Mouse (Mus musculus) liver, embryonic 14 days (tissue): ENCODE measurements around the gene Myl6. TPM values are rescaled to one million over a fixed set of nuclear protein-coding genes. Genes with fewer than 3 reads are reported as not detected.

Source experiments
- polyA plus RNA-seq: library from polyadenylated mRNA; depleted of rRNA; stranded (reverse); fragments of >200 nt; gene quantifications from 2 replicates; pipeline ENCODE4 v1.2.3, GENCODE M21; 2012; rRNA removed

Myl6 gene
- polyA plus RNA-seq, result 684 and 704 TPM in 2 replicates

GRCm38 (mm10) chr10:128493695-128494666, at the start of gene Myl6:
Gene Myl6 (minus strand): TSS chr10:128494145.

GRCm38 (mm10) chr10:128525671-128526308, 31.8 kb upstream of the Myl6 start, which contains the start of gene Esyt1:
Gene Esyt1 (minus strand): TSS chr10:128525871.

GRCm38 (mm10) chr10:128498590-128498989, 4.6 kb upstream of the Myl6 start, which contains the start of gene Myl6b:
Gene Myl6b (minus strand): TSS chr10:128498685.

GRCm38 (mm10) chr10:128458719-128459408, 35.1 kb downstream of the Myl6 start, which contains the start of gene Smarcc2:
Gene Smarcc2 (plus strand): TSS chr10:128459248.

Other genes starting within 250 kb of the Myl6 start
- 0.76 and 0.77 TPM in 2 replicates for gene Apon, start 240.0 kb downstream of the Myl6 start, polyA plus RNA-seq
- gene Apof, start 225.5 kb downstream of the Myl6 start, polyA plus RNA-seq, result 55.6 and 67.0 TPM in 2 replicates
- 6.0 and 7.8 TPM in 2 replicates for gene Stat2, start 223.6 kb downstream of the Myl6 start, polyA plus RNA-seq
- gene Il23a, start 195.4 kb downstream of the Myl6 start, polyA plus RNA-seq, result 0.05 and 0.07 TPM in 2 replicates
- 11.6 and 14.5 TPM in 2 replicates for gene Pan2, start 190.8 kb downstream of the Myl6 start, polyA plus RNA-seq
- gene Cnpy2, start 171.7 kb downstream of the Myl6 start, polyA plus RNA-seq, result 40.1 and 42.6 TPM in 2 replicates
- 77.6 and 86.0 TPM in 2 replicates for gene Cs, start 156.4 kb downstream of the Myl6 start, polyA plus RNA-seq
- gene Coq10a, start 125.1 kb downstream of the Myl6 start, polyA plus RNA-seq, result 6.3 and 7.8 TPM in 2 replicates
- gene Ankrd52, start 117.0 kb downstream of the Myl6 start, polyA plus RNA-seq, result 6.6 and 7.5 TPM in 2 replicates
- 27.1 and 33.4 TPM in 2 replicates for gene Slc39a5, start 92.9 kb downstream of the Myl6 start, polyA plus RNA-seq
- 23.4 and 25.4 TPM in 2 replicates for gene Nabp2, start 82.7 kb downstream of the Myl6 start, polyA plus RNA-seq
- gene Rnf41, start 82.5 kb downstream of the Myl6 start, polyA plus RNA-seq, result 5.3 and 6.0 TPM in 2 replicates
- gene Smarcc2, start 34.9 kb downstream of the Myl6 start, polyA plus RNA-seq, result 29.4 and 31.2 TPM in 2 replicates
- gene Myl6b, start 4.5 kb upstream of the Myl6 start, polyA plus RNA-seq, result 1.3 and 2.6 TPM in 2 replicates
- gene Esyt1, start 31.7 kb upstream of the Myl6 start, polyA plus RNA-seq, result 8.9 and 10.3 TPM in 2 replicates
- gene Zc3h10, start 53.6 kb upstream of the Myl6 start, polyA plus RNA-seq, result 3.4 and 3.9 TPM in 2 replicates
- gene Rpl41, start 55.2 kb upstream of the Myl6 start, polyA plus RNA-seq, result 2,339 and 2,756 TPM in 2 replicates
- 134 TPM in 2 replicates for gene Pa2g4, start 71.8 kb upstream of the Myl6 start, polyA plus RNA-seq
- 1.6 and 1.8 TPM in 2 replicates for gene Erbb3, start 95.5 kb upstream of the Myl6 start, polyA plus RNA-seq
- 772 and 943 TPM in 2 replicates for gene Rps26, start 132.6 kb upstream of the Myl6 start, polyA plus RNA-seq
- 0.10 and 0.13 TPM in 2 replicates for gene Ikzf4, start 151.8 kb upstream of the Myl6 start, polyA plus RNA-seq
- gene Suox, start 179.9 kb upstream of the Myl6 start, polyA plus RNA-seq, result 7.1 and 8.4 TPM in 2 replicates
- 18.4 and 20.3 TPM in 2 replicates for gene Rab5b, start 202.1 kb upstream of the Myl6 start, polyA plus RNA-seq
- gene Pmel, start 210.1 kb upstream of the Myl6 start, polyA plus RNA-seq, result 0.24 and 0.29 TPM in 2 replicates
- gene Cdk2, start 210.9 kb upstream of the Myl6 start, polyA plus RNA-seq, result 37.4 and 45.7 TPM in 2 replicates